Mouse (Mus musculus): ENCODE data around the gene Tenm2. TPM values are rescaled to one million over a fixed set of nuclear protein-coding genes. Genes with fewer than 3 reads are reported as not detected.

Tenm2 gene
- total and polyA plus RNA-seq, 3 experiments = not detected

- Histone ChIP-seq H3K27me3 (ENCODE audit: control insufficient read depth in 1 of 2, insufficient read depth in 2 of 2, low read length in 2 of 2) (no peaks in the 10 kb centered on the region), H3K9ac (ENCODE audit: control insufficient read depth, low read depth, low read length, poor library complexity, severe bottlenecking) (no peak overlapping the region), H3K27ac (ENCODE audit: control insufficient read depth, low read depth, low read length) (no peak overlapping the region), H3K9me3 (replicated peaks; ENCODE audit: insufficient read depth, low read length) (no peaks in the 10 kb centered on the region), H3K36me3 (ENCODE audit: control insufficient read depth in 1 of 2, insufficient read depth in 2 of 2, low read length in 2 of 2) (no peaks in the 10 kb centered on the region), H3K79me2 (ENCODE audit: control insufficient read depth, insufficient read depth, low read length, poor library complexity) (no peaks in the 10 kb centered on the region), H3K4me1 (ENCODE audit: control insufficient read depth in 1 of 2, insufficient read depth in 2 of 2, low read length in 2 of 2) (no peaks in the 10 kb centered on the region), H3K4me3 (ENCODE audit: control insufficient read depth in 1 of 2, insufficient read depth in 1 of 2, low read depth in 2 of 2, low read length in 2 of 2) (no peak overlapping the region)
- DNase-seq (ENCODE audit: low read depth, low spot score) = no peak
- TF ChIP-seq NELFE (IDR thresholded peaks at IDR 0.05; ENCODE audit: low read depth, low read length) (no peak), TAL1 (IDR thresholded peaks at IDR 0.05; ENCODE audit: low read length) (no peak), POLR2AphosphoS2 (IDR thresholded peaks at IDR 0.05; ENCODE audit: low read length) (no peak), POLR2AphosphoS5 (IDR thresholded peaks at IDR 0.05; ENCODE audit: borderline replicate concordance, low read depth, low read length) (no peak), NRF1 (IDR thresholded peaks at IDR 0.05; ENCODE audit: insufficient read depth, low read depth, low read length, poor library complexity, severe bottlenecking) (no peak), MXI1 (IDR thresholded peaks at IDR 0.05; ENCODE audit: low read depth, low read length) (no peak), POLR2A (IDR thresholded peaks at IDR 0.05; ENCODE audit: control insufficient read depth in 1 of 2, insufficient read depth in 1 of 2, low read depth in 1 of 2, low read length in 2 of 2, poor library complexity in 1 of 2) (no peak), MAX (IDR thresholded peaks at IDR 0.05; ENCODE audit: low read length) (no peak), SIN3A (IDR thresholded peaks at IDR 0.05; ENCODE audit: low read length) (no peak), E2F4 (IDR thresholded peaks at IDR 0.05; ENCODE audit: borderline replicate concordance, low read depth, low read length) (no peak), JUND (IDR thresholded peaks at IDR 0.05; ENCODE audit: low read depth, low read length) (no peak), MYB (IDR thresholded peaks at IDR 0.05; ENCODE audit: low read depth, low read length) (no peak), USF1 (IDR thresholded peaks at IDR 0.05; ENCODE audit: low read depth, low read length) (no peak), TCF12 (IDR thresholded peaks at IDR 0.05; ENCODE audit: low read depth, low read length) (no peak), SMC3 (IDR thresholded peaks at IDR 0.05; ENCODE audit: low read depth, low read length) (no peak), MYC (IDR thresholded peaks at IDR 0.05; ENCODE audit: low read depth, low read length) (no peak), ZKSCAN1 (IDR thresholded peaks at IDR 0.05; ENCODE audit: low read depth, low read length) (no peak), ETS1 (IDR thresholded peaks at IDR 0.05; ENCODE audit: low read depth, low read length) (no peak), CHD1 (IDR thresholded peaks at IDR 0.05; ENCODE audit: low read depth, low read length) (no peak)
These were observed 978.6 kb downstream of the Tenm2 start for GRCm38 (mm10) chr11:36257187-36257586.

GRCm38 (mm10) chr11:36256747-36257146, 979.0 kb downstream of the Tenm2 start:
- H3K4me3 ChIP-seq (ENCODE audit: control insufficient read depth in 1 of 2, insufficient read depth in 1 of 2, low read depth in 2 of 2, low read length in 2 of 2) = no peak overlapping the region
- H3K9me3 ChIP-seq (replicated peaks; ENCODE audit: insufficient read depth, low read length) = no peaks in the 10 kb centered on the region
- no peak overlapping the region for H3K9ac ChIP-seq (ENCODE audit: control insufficient read depth, low read depth, low read length, poor library complexity, severe bottlenecking)
- TF ChIP-seq MEF2A (IDR thresholded peaks at IDR 0.05; ENCODE audit: extremely low read depth, insufficient replicate concordance, low read depth, low read length, poor library complexity, severe bottlenecking) = no peak
- TF ChIP-seq GABPA (IDR thresholded peaks at IDR 0.05; ENCODE audit: low read depth, low read length) = no peak
- TF ChIP-seq MXI1 (IDR thresholded peaks at IDR 0.05; ENCODE audit: low read depth, low read length) = no peak
- TF ChIP-seq MYC (IDR thresholded peaks at IDR 0.05; ENCODE audit: low read depth, low read length) = no peak
- TF ChIP-seq CTCF (IDR thresholded peaks at IDR 0.05 in 2 of 3, conservative IDR thresholded peaks at IDR 0.05 in 1 of 3; ENCODE audit: control insufficient read depth in 1 of 3, insufficient read depth in 1 of 3, low read depth in 2 of 3, low read length in 3 of 3, poor library complexity in 1 of 3, severe bottlenecking in 1 of 3) = no peak
- TF ChIP-seq POLR2AphosphoS5 (IDR thresholded peaks at IDR 0.05; ENCODE audit: borderline replicate concordance, low read depth, low read length) = no peak
- no peak for TF ChIP-seq CHD2 (IDR thresholded peaks at IDR 0.05; ENCODE audit: low read length)
- no peak for TF ChIP-seq MYB (IDR thresholded peaks at IDR 0.05; ENCODE audit: low read depth, low read length)
- TF ChIP-seq CHD1 (IDR thresholded peaks at IDR 0.05; ENCODE audit: low read depth, low read length) = no peak
- TF ChIP-seq ETS1 (IDR thresholded peaks at IDR 0.05; ENCODE audit: low read depth, low read length) = no peak
- no peak for TF ChIP-seq TCF12 (IDR thresholded peaks at IDR 0.05; ENCODE audit: low read depth, low read length)
- no peak for TF ChIP-seq MAX (IDR thresholded peaks at IDR 0.05; ENCODE audit: low read length)
- no peak for TF ChIP-seq E2F4 (IDR thresholded peaks at IDR 0.05; ENCODE audit: borderline replicate concordance, low read depth, low read length)
- no peak for TF ChIP-seq ELF1 (IDR thresholded peaks at IDR 0.05; ENCODE audit: low read depth, low read length)
- TF ChIP-seq UBTF (IDR thresholded peaks at IDR 0.05; ENCODE audit: borderline replicate concordance, insufficient read depth, low read depth, low read length) = no peak
- TF ChIP-seq TBP (IDR thresholded peaks at IDR 0.05; ENCODE audit: low read depth, low read length) = no peak
- no peak for TF ChIP-seq NELFE (IDR thresholded peaks at IDR 0.05; ENCODE audit: low read depth, low read length)
- H3K4me1 ChIP-seq (ENCODE audit: control insufficient read depth in 1 of 2, insufficient read depth in 2 of 2, low read length in 2 of 2) = no peaks in the 10 kb centered on the region
- H3K27ac ChIP-seq (ENCODE audit: control insufficient read depth, low read depth, low read length) = no peak overlapping the region
- no peak for DNase-seq (ENCODE audit: low read depth, low spot score)
- no peaks in the 10 kb centered on the region for H3K36me3 ChIP-seq (ENCODE audit: control insufficient read depth in 1 of 2, insufficient read depth in 2 of 2, low read length in 2 of 2)
- no peaks in the 10 kb centered on the region for H3K79me2 ChIP-seq (ENCODE audit: control insufficient read depth, insufficient read depth, low read length, poor library complexity)
- no peaks in the 10 kb centered on the region for H3K27me3 ChIP-seq (ENCODE audit: control insufficient read depth in 1 of 2, insufficient read depth in 2 of 2, low read length in 2 of 2)

Data from MEL (cell line).